ENCODE assay signal across 25 mouse cellular contexts in genomic region chr7:139479077-139479476, GRCm38 (mm10).
"Had no signal": no experiment of that assay in that cellular context is flagged by ENCODE, and none has a peak within 500 bp of the region (broad histone marks: within the 10 kb centered on the region; RNA-seq: fewer than 3 reads in every experiment).

No protein-coding gene starts in this region.

- H3K4me1 ChIP-seq: hindbrain, embryonic 12.5 days; intestine, embryonic 15.5 days; limb, embryonic 10.5 days; limb, embryonic 12.5 days; liver, embryonic 13.5 days had no signal

- H3K27ac ChIP-seq: gastrocnemius, adult 2 months; heart, embryonic 10.5 days; hindbrain, embryonic 10.5 days; hindbrain, embryonic 12.5 days; hindbrain, embryonic 14.5 days; intestine, embryonic 15.5 days; limb, embryonic 10.5 days; limb, embryonic 12.5 days; liver, embryonic 13.5 days; liver, embryonic 15.5 days had no signal

- DNase-seq: gastrocnemius, adult 2 months; gastrocnemius, postnatal 10 days; gastrocnemius, postnatal 25 days; heart, adult 18-20 months; heart, postnatal 10 days; heart, postnatal 4 days; kidney, adult 18-20 months; kidney, adult 8-10 months; kidney, postnatal 10 days; kidney, postnatal 25 days; kidney, postnatal 4 days; liver; liver, embryonic 13.5 days had no signal

- ATAC-seq: hindbrain, embryonic 16.5 days; inflammation-experienced regulatory T-cells, adult 6 months; intestine, embryonic 15.5 days; intestine, postnatal 0 days had no signal

- H3K36me3 ChIP-seq: limb, embryonic 10.5 days; liver, embryonic 13.5 days; liver, embryonic 15.5 days had no signal

- H3K9ac ChIP-seq: heart, embryonic 12.5 days; hindbrain, embryonic 14.5 days; intestine, embryonic 15.5 days; limb, embryonic 12.5 days; liver, embryonic 13.5 days; liver, embryonic 15.5 days had no signal

- H3K9me3 ChIP-seq: heart, embryonic 10.5 days; heart, embryonic 12.5 days; hindbrain, embryonic 10.5 days; hindbrain, embryonic 12.5 days; intestine, embryonic 15.5 days; limb, embryonic 10.5 days; limb, embryonic 12.5 days; liver, embryonic 13.5 days; liver, embryonic 15.5 days had no signal

- H3K4me3 ChIP-seq: gastrocnemius, adult 2 months; heart, embryonic 10.5 days; heart, embryonic 12.5 days; hindbrain, embryonic 10.5 days; hindbrain, embryonic 12.5 days; intestine, embryonic 15.5 days; limb, embryonic 10.5 days; limb, embryonic 12.5 days; liver, embryonic 13.5 days; liver, embryonic 15.5 days had no signal

- H3K27me3 ChIP-seq: heart, embryonic 12.5 days; intestine, embryonic 15.5 days; limb, embryonic 12.5 days; liver, embryonic 13.5 days; liver, embryonic 15.5 days had no signal
